Mouse (Mus musculus): Measurements from ENCODE around the gene Isoc2b.
A peak's percentile ranks its signal among the peaks of the same experiment; 100 is the strongest.
"Not testable (repeated sequence)": the region's sequence is repeated elsewhere in the genome, so short reads cannot be mapped to it uniquely, and the experiment has no call there.

Gene Isoc2b

DNA sequence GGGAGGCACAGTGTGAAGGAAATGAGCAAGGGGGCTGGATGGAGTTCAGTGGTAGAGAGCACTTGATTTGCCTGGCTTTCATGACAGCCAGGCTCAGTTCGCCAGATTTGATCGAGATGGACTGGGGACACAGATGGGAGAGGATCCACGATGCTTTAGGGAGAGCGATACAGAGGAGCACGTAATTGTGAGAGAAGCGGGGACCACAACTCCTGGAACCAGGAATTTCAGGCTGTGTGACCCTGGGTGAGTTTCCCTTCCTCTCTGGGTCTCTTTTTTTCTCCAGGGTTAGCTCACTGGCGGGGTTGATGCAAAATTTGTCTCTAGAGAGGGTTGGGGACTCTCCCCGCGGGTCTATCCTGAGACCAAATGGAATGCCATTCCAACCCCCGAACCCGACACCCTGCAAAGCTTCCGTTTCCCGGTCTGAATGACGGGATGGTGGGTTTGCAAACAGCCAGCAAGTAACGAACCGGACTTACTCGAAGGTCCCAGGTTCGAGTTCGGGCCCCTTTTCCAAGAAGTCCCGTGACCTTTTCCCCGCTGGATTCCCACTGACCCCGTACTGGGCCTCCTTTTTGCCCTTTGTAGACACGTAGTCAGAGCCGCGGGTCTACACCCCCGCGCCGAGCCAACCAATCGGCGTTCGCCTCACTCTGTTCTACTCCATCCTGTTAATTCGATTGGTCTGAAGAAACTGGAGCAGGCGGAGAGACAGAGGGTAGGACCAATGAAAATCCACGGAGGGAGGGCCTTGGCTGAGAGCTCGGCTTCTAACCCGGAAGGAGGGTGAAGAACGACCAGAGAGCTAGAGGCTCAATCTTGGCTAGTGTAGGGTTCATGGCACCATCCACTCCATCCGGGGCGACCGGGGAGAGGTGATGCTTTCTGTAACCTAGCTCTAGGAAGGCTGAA lies 4.2 kb downstream of the Isoc2b start:
- peak; percentile 99 for DNase-seq (ENCODE audit: inconsistent ontology term)

- DNase-seq (ENCODE audit: inconsistent ontology term) = no peak
Observed at GRCm38 (mm10) chr7:4865090-4865489, 5.0 kb downstream of the Isoc2b start.

- peak; percentile 22 for DNase-seq (ENCODE audit: inconsistent ontology term)
Observed at GRCm38 (mm10) chr7:4864130-4864845, 5.8 kb downstream of the Isoc2b start.

DNA sequence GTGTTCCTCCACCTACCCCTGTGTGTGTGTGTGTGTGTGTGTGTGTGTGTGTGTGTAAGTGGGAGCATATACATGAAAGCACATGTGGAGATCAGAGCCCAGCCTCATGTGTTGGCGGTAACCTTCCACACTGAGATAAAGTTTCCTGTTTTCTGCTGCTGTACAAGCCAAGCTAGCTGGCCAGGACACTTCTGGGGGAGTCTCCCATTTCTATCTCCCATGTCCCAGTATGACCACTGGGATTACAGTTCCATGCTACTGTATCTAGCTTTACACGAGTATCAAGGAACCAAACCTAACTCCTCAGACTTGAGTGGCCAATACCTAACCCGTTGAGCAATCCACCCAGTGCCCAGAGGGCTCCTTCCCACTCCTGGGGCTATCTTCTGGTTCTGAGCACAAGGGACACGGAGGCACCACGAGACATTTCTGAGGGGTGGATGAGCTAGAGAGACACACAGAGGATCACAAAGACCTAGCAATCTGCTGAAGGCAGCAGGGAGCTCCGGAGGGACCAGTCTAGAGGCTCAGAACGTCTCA lies 6.4 kb downstream of the Isoc2b start:
- DNase-seq (ENCODE audit: inconsistent ontology term) = no peak

GRCm38 (mm10) chr7:4863041-4863440 lies 7.0 kb downstream of the Isoc2b start:
- peak; percentile 62 for DNase-seq (ENCODE audit: inconsistent ontology term)

GRCm38 (mm10) chr7:4860926-4861325 lies 9.1 kb downstream of the Isoc2b start:
- DNase-seq (ENCODE audit: inconsistent ontology term) = not testable (repeated sequence)

DNA sequence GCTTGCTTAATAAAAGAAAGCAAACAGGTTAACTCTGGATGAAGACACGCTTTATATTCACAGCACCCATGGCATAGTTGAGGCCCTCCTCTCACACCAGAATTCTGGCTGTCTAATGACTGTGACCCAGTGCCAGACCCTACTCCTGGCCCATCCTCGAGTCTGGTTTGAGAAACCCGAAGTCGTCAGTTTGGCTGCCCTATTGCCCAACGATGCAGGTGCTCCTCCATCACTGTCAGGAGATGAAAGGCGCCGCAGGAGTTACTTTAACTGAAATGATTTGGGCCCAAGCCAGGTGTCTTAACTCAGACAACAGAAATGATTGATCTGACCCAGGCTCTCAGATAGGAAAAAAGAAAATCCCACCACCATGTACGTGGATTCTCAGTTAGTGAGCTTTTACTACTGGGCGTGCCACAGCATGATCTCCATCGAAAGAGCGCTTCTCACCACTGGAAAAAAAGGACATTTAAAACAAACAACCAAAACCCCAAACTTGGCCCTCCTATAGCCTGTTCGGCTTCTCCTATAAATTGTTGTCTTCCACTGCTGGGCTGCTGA lies 10.6 kb downstream of the Isoc2b start:
- no peak for DNase-seq (ENCODE audit: inconsistent ontology term)

GRCm38 (mm10) chr7:4857321-4857720 lies 12.7 kb downstream of the Isoc2b start:
- DNase-seq (ENCODE audit: inconsistent ontology term) = no peak

GRCm38 (mm10) chr7:4856508-4856907 lies 13.6 kb downstream of the Isoc2b start:
- DNase-seq (ENCODE audit: inconsistent ontology term) = no peak

DNA sequence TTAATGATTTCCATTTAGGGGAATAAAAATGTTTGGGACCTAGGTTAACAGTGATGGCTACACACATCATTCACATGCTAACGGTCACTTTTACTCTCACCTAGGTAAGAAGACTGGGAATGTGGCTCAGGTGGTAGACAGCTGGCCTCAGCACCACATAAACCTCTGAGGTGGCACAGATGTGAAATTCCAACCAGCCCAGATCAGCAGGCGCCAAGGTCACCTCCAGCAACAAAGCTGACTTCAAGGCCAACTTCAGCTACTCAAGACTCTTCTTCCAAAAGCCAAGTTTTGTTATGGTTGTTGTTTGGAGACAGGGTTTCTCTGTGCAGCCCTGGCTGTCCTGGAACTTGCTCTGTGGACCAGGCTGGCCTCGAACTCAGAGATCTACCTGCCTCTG lies 16.4 kb downstream of the Isoc2b start:
- DNase-seq (ENCODE audit: inconsistent ontology term) = no peak

- no peak for DNase-seq (ENCODE audit: inconsistent ontology term)
Observed at GRCm38 (mm10) chr7:4851315-4851688, 18.8 kb downstream of the Isoc2b start.

- DNase-seq (ENCODE audit: inconsistent ontology term) = no peak
Observed at GRCm38 (mm10) chr7:4850621-4851314, 19.3 kb downstream of the Isoc2b start.

GRCm38 (mm10) chr7:4849372-4849771 lies 20.7 kb downstream of the Isoc2b start:
- no peak for DNase-seq (ENCODE audit: inconsistent ontology term)

- DNase-seq (ENCODE audit: inconsistent ontology term) = peak; percentile 81
Observed at GRCm38 (mm10) chr7:4844917-4845309, 25.1 kb downstream of the Isoc2b start.

- DNase-seq (ENCODE audit: inconsistent ontology term) = no peak
Observed at GRCm38 (mm10) chr7:4844245-4844916, 25.7 kb downstream of the Isoc2b start, which contains the start of gene Shisa7. Gene Shisa7 (minus strand): TSS chr7:4844696.

- no peak for DNase-seq (ENCODE audit: inconsistent ontology term)
Observed at GRCm38 (mm10) chr7:4843604-4844244, 26.3 kb downstream of the Isoc2b start.

DNA sequence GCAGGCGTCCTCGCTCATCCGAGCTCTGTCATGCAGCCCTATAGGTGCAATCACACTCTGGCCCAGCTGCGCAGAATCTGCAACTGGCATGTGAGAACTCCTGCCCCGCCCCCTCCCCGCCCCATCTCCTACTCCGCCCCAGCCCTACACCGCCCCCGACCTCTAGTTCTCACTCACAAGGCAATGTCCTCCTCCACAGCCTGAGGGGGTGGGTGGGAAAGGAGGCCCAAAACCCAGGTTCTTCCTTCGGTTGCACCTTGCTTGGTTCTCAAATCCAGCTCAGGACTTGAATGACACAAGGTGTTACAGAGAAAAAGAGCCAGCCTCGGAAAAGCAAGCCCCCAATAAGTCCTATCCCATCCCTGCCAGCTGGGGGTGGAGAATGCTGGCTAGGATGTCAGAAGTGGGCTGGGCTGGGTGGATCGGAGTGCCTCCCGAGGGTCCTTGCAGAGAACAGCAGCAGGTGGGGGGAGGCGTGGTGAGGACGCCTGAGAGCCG lies 27.4 kb downstream of the Isoc2b start:
- DNase-seq (ENCODE audit: inconsistent ontology term) = no peak

DNA sequence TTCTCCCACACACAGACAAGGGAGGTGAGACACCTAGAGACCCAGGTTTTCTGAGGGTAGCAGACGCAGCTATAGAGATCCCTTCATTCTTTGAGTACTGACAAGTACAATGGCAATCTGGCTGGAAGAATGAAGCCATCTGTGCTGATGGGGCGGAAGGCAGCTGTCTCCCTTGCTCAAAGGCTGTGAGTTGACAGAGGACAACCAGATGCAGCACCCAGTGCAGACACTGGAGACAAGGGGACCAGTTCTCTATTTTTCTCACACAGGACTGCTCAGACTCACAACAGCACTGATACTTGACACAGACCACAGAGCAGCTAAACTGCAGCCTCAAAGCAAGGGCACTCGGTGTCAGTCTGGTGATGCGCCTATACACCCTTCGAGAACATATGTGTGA lies 28.0 kb downstream of the Isoc2b start:
- no peak for DNase-seq (ENCODE audit: inconsistent ontology term)

DNA sequence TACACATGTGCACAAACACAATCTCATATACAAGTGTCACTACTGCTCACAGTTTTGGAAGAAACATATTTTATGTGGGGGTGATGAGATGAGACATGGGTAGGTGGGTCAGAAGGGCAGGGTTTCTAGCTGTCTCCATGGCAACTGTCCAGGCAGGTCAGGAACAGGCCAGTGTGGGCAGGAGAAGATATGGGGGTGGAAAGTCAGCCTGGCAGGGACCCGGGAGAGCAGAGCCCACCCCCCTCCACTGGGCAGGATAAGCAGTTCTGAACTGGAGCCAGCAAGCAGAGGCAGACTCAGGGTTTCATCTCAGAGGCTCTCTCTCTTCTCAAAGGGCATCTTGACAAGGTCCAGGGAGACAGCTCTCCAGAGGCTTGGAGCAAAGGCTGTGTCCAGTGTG lies 32.4 kb downstream of the Isoc2b start:
- no peak for DNase-seq (ENCODE audit: inconsistent ontology term)

DNA sequence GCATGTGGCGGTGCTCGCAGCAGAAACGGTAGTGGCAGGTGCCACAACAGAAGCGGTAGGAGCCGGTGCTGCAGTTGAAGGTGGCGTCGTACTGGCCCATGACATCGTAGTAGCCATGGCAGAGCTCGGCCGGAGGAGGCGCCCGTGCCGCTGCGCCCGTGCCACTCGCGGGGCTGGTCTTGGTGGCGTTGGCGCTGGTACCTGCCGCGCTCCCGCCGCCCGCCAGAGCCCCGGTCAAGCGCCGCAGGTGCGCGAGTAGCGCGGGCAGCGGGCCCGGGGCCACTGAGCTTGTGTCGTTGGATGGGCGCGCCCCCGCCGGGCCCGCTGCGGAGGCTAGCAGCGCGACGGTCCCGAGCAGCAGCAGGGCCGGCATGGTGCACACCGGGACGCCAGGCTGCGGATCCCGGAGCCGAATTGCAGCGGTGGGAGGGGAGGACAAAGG lies 33.7 kb downstream of the Isoc2b start:
- DNase-seq (ENCODE audit: inconsistent ontology term) = peak; percentile 68
